Mouse (Mus musculus) heart, adult 2 months (tissue): ENCODE data around the gene Vwf. TPM values are rescaled to one million over a fixed set of nuclear protein-coding genes. Genes with fewer than 3 reads are reported as not detected.
A peak's percentile ranks its signal among the peaks of the same experiment; 100 is the strongest.

ENCODE experiments used
- DNase-seq, 2 experiments: peaks; one replicate each; pipeline ENCODE4 v3.0.0; 2021
- H3K27ac ChIP-seq: fragments of 200-600 bp; 2 replicates; pipeline ENCODE4 v1.8.1; 2022
- H3K27me3 ChIP-seq: fragments of 200-500 bp; 2 replicates; pipeline ENCODE4 v1.6.1; 2012; ENCODE audit warnings: mild to moderate bottlenecking, low read length, inconsistent platforms, mixed read lengths; ENCODE audit not compliant: control insufficient read depth, insufficient read depth
- H3K36me3 ChIP-seq: fragments of 200-500 bp; 2 replicates; pipeline ENCODE4 v1.6.1; 2012; ENCODE audit warnings: low read length, inconsistent platforms; ENCODE audit not compliant: control insufficient read depth, insufficient read depth
- H3K4me1 ChIP-seq: fragments of 200-500 bp; 2 replicates; pipeline ENCODE4 v1.6.1; 2011; ENCODE audit warnings: low read length; ENCODE audit not compliant: control insufficient read depth, insufficient read depth
- H3K4me3 ChIP-seq: fragments of 200-600 bp; 2 replicates; pipeline ENCODE4 v1.8.1; 2022
- H3K79me2 ChIP-seq: fragments of 200-500 bp; replicated peaks from 2 replicates; pipeline ENCODE4 v1.6.1; 2012; ENCODE audit warnings: mild to moderate bottlenecking, inconsistent platforms, low read length, moderate library complexity, mixed read lengths; ENCODE audit not compliant: control insufficient read depth, insufficient read depth
- H3K9ac ChIP-seq: fragments of 200-500 bp; 2 replicates; pipeline ENCODE4 v1.6.1; 2012; ENCODE audit warnings: low read depth, mild to moderate bottlenecking, control low read depth, inconsistent platforms, low read length, mixed read lengths
- CTCF ChIP-seq: fragments of 200-600 bp; IDR thresholded peaks from 2 replicates; pipeline ENCODE4 v1.8.1; 2022; ENCODE audit warnings: antibody characterized with exemption, mild to moderate bottlenecking, moderate library complexity
- EP300 ChIP-seq: fragments of 200-500 bp; IDR thresholded peaks from 2 replicates; pipeline ENCODE4 v1.6.1; 2011; ENCODE audit warnings: low read depth, low read length, control low read depth; ENCODE audit not compliant: insufficient read depth
- POLR2A ChIP-seq: fragments of 200-500 bp; IDR thresholded peaks from 2 replicates; pipeline ENCODE4 v1.6.1; 2011; ENCODE audit warnings: mild to moderate bottlenecking, low read depth, low read length, control low read depth; ENCODE audit not compliant: insufficient read depth
- WGBS: fragments of 180-500 bp; shearing (Covaris S2); methylation state at CpG from one replicate; pipeline ENCODE4 v1.1.7; 2018; 5-methylcytosine and 5-hydroxymethylcytosine counted together
- intact Hi-C: fragments of 180-260 bp; cut with DNase I; formaldehyde crosslinking; loops from one replicate; pipeline ENCODE4 v1.15.1; 2025
- polyA plus RNA-seq: library from polyadenylated mRNA; depleted of rRNA; stranded (reverse); fragments of >200 nt; gene quantifications from 2 replicates; pipeline ENCODE4 v1.2.3, GENCODE M21; 2012
- total RNA-seq, 2 experiments: library from RNA; stranded (reverse); gene quantifications; 2 replicates each; pipeline ENCODE4 v1.2.3; 2021

Gene Vwf
- total and polyA plus RNA-seq, 3 experiments, result 95.8 to 99.8 (median 95.9) TPM

GRCm38 (mm10) chr6:125565326-125565725, 18.8 kb downstream of the Vwf start:
- no peak for DNase-seq
- Histone ChIP-seq H3K9ac (no peak overlapping the region), H3K36me3 (no peaks in the 10 kb centered on the region; the same call in 1 of the 2 replicates), H3K27ac (no peak overlapping the region), H3K4me3 (no peak overlapping the region), H3K79me2 (no peaks in the 10 kb centered on the region), H3K27me3 (no peaks in the 10 kb centered on the region), H3K4me1 (no peaks in the 10 kb centered on the region; the same call in 1 of the 2 replicates)
- no peak for TF ChIP-seq EP300
- no peak for TF ChIP-seq CTCF
- no peak for TF ChIP-seq POLR2A
- intact Hi-C loops, result no loop called here
- 83% methylated on average over 6 of the region's 6 CpGs for WGBS

GRCm38 (mm10) chr6:125566656-125567055, 20.1 kb downstream of the Vwf start:
- no peak overlapping the region for H3K4me3 ChIP-seq
- no peak overlapping the region for H3K27ac ChIP-seq
- H3K27me3 ChIP-seq, result no peaks in the 10 kb centered on the region
- TF ChIP-seq EP300, result no peak
- TF ChIP-seq POLR2A, result no peak
- TF ChIP-seq CTCF, result no peak
- H3K4me1 ChIP-seq, result no peaks in the 10 kb centered on the region; the same call in 1 of the 2 replicates
- WGBS, result 80% methylated on average over 3 of the region's 3 CpGs
- H3K79me2 ChIP-seq, result no peaks in the 10 kb centered on the region
- H3K9ac ChIP-seq, result no peak overlapping the region
- DNase-seq, result no peak
- H3K36me3 ChIP-seq, result no peaks in the 10 kb centered on the region; the same call in 1 of the 2 replicates
- intact Hi-C loops, result no loop called here

- Histone ChIP-seq H3K9ac (no peak overlapping the region), H3K4me3 (no peak overlapping the region), H3K36me3 (no peaks in the 10 kb centered on the region; the same call in 1 of the 2 replicates), H3K79me2 (no peaks in the 10 kb centered on the region), H3K27me3 (no peaks in the 10 kb centered on the region), H3K4me1 (peaks cover 4% of the 10 kb centered on the region), H3K27ac (no peak overlapping the region)
- DNase-seq, result peak in 1 of 2 experiments; percentile 53
- TF ChIP-seq POLR2A (no peak), CTCF (no peak), EP300 (no peak)
- WGBS, result 32% methylated on average over 2 of the region's 2 CpGs
- intact Hi-C loops, result no loop called here
These were observed 21.8 kb downstream of the Vwf start for GRCm38 (mm10) chr6:125568381-125568780.

GRCm38 (mm10) chr6:125572291-125573188, 26.0 kb downstream of the Vwf start:
- H3K27me3 ChIP-seq, result no peaks in the 10 kb centered on the region
- WGBS, result 15% methylated on average over 18 of the region's 18 CpGs
- TF ChIP-seq CTCF, result no peak
- TF ChIP-seq EP300, result peak; percentile 64; the same call in 1 of the 2 replicates
- TF ChIP-seq POLR2A, result peak; percentile 19; the same call in 1 of the 2 replicates

GRCm38 (mm10) chr6:125573189-125573928, 26.8 kb downstream of the Vwf start:
- peak; percentile 84 for TF ChIP-seq POLR2A
- TF ChIP-seq EP300, result no peak
- no peak for TF ChIP-seq CTCF
- WGBS, result 11% methylated on average over 14 of the region's 14 CpGs
- intact Hi-C loops, result loop anchor here (2.0 kb wide), 1 partner anchor 27 kb away; no protein-coding TSS in a partner anchor
- H3K9ac ChIP-seq, result peak overlapping the region; percentile 36
- H3K4me3 ChIP-seq, result peak overlapping the region; percentile 47
- peak overlapping the region; percentile 79 for H3K27ac ChIP-seq
- DNase-seq, result peak; percentile 81 to 88
- no peaks in the 10 kb centered on the region for H3K79me2 ChIP-seq
- no peaks in the 10 kb centered on the region for H3K36me3 ChIP-seq
- no peaks in the 10 kb centered on the region for H3K27me3 ChIP-seq
- H3K4me1 ChIP-seq, result peaks cover 5% of the 10 kb centered on the region

More at GRCm38 (mm10) chr6:125572291-125573188, 26.0 kb downstream of the Vwf start:
- Histone ChIP-seq H3K9ac (peak overlapping the region; percentile 36), H3K79me2 (no peaks in the 10 kb centered on the region), H3K27ac (peak overlapping the region; percentile 79), H3K36me3 (no peaks in the 10 kb centered on the region; the same call in 1 of the 2 replicates), H3K4me3 (peak overlapping the region; percentile 47), H3K4me1 (peaks cover 5% of the 10 kb centered on the region)
- DNase-seq, result peak; percentile 90
- intact Hi-C loops, result loop anchor here (2.0 kb wide), 1 partner anchor 28 kb away; no protein-coding TSS in a partner anchor
